Mouse (Mus musculus) E14TG2a.4 (cell line): ENCODE results near the gene Samd3.

Experiments used
- CTCF ChIP-seq: conservative IDR thresholded peaks from 2 replicates; pipeline ENCODE4 v1.5.1; 2014; ENCODE audit warnings: low read length
- NANOG ChIP-seq: IDR thresholded peaks from 2 replicates; pipeline ENCODE4 v1.6.1; 2014; ENCODE audit warnings: borderline replicate concordance, low read length, mixed read lengths
- POU5F1 ChIP-seq: IDR thresholded peaks from 2 replicates; pipeline ENCODE4 v1.6.1; 2014; ENCODE audit warnings: low read length, borderline replicate concordance

- TF ChIP-seq CTCF (no peak), POU5F1 (no peak), NANOG (no peak)
Measured at GRCm38 (mm10) chr10:26190811-26191210, 38.7 kb upstream of the Samd3 start.
